Mouse (Mus musculus): ENCODE results near the gene Zzef1. TPM values are rescaled to one million over a fixed set of nuclear protein-coding genes. Genes with fewer than 3 reads are reported as not detected.

The Zzef1 gene
- polyA plus RNA-seq, 1 experiment = 6.8 TPM

DNA sequence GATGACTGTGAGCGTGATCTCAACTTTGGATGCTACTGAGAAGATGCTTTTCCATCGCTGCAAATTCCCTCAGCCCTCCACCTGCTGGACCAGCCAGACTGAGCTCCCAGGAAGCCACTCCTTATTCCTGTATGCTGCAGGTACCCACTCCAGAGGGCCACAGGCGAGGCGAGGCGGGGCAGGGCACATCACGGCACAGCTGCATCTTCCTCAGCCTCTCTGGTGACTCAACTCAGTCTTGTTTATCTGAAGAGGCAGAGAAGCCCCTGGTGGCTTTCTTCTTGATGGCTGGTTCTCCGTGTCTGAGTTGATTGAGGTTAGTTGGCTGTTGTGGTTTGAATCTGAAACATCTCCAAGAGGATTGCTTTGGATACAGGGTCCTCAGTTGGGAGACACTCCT, 152.2 kb downstream of the Zzef1 start:
- Histone ChIP-seq H3K27ac (ENCODE audit: insufficient read depth, low read length) (no peak overlapping the region), H3K9me3 (replicated peaks; ENCODE audit: control insufficient read depth, insufficient read depth, low read length, poor library complexity, severe bottlenecking) (no peaks in the 10 kb centered on the region), H3K4me1 (ENCODE audit: control insufficient read depth, insufficient read depth, low read length) (peaks cover 9% of the 10 kb centered on the region), H3K27me3 (ENCODE audit: control insufficient read depth, insufficient read depth, low read length, poor library complexity, severe bottlenecking) (no peaks in the 10 kb centered on the region), H3K36me3 (ENCODE audit: control insufficient read depth, insufficient read depth, low read length, poor library complexity, severe bottlenecking) (no peaks in the 10 kb centered on the region), H3K9ac (ENCODE audit: low read depth, poor library complexity, severe bottlenecking) (no peak overlapping the region), H3K4me3 (ENCODE audit: low read depth, low read length) (no peak overlapping the region)
- no peak for TF ChIP-seq CTCF (IDR thresholded peaks at IDR 0.05; ENCODE audit: low read depth, low read length)
- TF ChIP-seq POLR2A (IDR thresholded peaks at IDR 0.05; ENCODE audit: insufficient read depth, low read length) = no peak
- TF ChIP-seq EP300 (IDR thresholded peaks at IDR 0.05; ENCODE audit: insufficient read depth, low read depth, low read length) = no peak

DNA sequence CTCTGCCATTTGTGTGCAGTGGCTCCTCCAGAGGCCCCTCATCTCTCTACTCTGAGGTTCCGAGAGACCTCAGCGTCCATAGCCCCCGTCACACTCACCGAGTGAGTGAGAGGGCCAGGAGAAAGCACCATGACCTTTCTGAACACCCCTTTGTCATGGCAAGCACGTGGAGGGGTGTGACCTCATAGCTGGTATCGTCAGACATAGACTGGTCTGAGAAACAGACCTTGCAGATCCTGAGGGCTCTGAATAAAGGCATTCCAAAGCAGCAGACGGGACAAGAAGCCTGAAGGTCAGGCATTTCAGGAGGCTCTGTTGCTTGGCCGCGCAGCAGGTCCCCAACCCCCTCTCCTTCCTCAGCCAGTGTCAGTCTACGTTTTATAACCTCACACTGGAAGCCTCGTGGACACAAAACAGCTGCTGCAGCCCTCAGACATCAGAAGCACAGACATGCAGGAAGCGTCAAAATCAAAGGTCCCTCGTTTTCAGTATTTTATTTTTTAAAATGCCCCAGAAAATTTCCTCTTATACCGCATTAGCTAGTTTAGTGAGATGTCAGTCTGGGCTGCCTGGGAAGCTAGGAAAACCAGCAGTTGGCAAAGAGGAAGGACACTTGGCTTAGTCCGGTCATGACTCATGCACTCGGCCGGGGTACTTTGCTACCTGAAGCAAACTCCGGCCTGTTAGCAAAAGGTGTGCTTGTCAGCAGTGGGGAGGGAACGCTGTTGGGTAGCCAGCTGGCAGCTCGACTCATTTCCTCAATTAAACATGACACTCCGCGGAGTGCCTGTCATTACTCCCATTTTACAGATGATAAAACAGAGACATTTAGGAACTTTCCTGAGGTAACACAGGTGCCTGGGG, 155.3 kb downstream of the Zzef1 start:
- Histone ChIP-seq H3K9ac (ENCODE audit: low read depth, poor library complexity, severe bottlenecking) (no peak overlapping the region), H3K4me3 (ENCODE audit: low read depth, low read length) (no peak overlapping the region), H3K27ac (ENCODE audit: insufficient read depth, low read length) (no peak overlapping the region), H3K27me3 (ENCODE audit: control insufficient read depth, insufficient read depth, low read length, poor library complexity, severe bottlenecking) (no peaks in the 10 kb centered on the region), H3K9me3 (replicated peaks; ENCODE audit: control insufficient read depth, insufficient read depth, low read length, poor library complexity, severe bottlenecking) (no peaks in the 10 kb centered on the region), H3K4me1 (ENCODE audit: control insufficient read depth, insufficient read depth, low read length) (peaks cover 12% of the 10 kb centered on the region), H3K36me3 (ENCODE audit: control insufficient read depth, insufficient read depth, low read length, poor library complexity, severe bottlenecking) (no peaks in the 10 kb centered on the region)
- TF ChIP-seq CTCF (IDR thresholded peaks at IDR 0.05; ENCODE audit: low read depth, low read length) = no peak
- no peak for TF ChIP-seq POLR2A (IDR thresholded peaks at IDR 0.05; ENCODE audit: insufficient read depth, low read length)
- TF ChIP-seq EP300 (IDR thresholded peaks at IDR 0.05; ENCODE audit: insufficient read depth, low read depth, low read length) = peak; percentile 44; the same call in 1 of the 2 replicates

- H3K27ac ChIP-seq (ENCODE audit: insufficient read depth, low read length) = no peak overlapping the region
- no peaks in the 10 kb centered on the region for H3K9me3 ChIP-seq (replicated peaks; ENCODE audit: control insufficient read depth, insufficient read depth, low read length, poor library complexity, severe bottlenecking)
- H3K4me1 ChIP-seq (ENCODE audit: control insufficient read depth, insufficient read depth, low read length) = peaks cover 12% of the 10 kb centered on the region
- H3K4me3 ChIP-seq (ENCODE audit: low read depth, low read length) = no peak overlapping the region
- H3K36me3 ChIP-seq (ENCODE audit: control insufficient read depth, insufficient read depth, low read length, poor library complexity, severe bottlenecking) = no peaks in the 10 kb centered on the region
- H3K9ac ChIP-seq (ENCODE audit: low read depth, poor library complexity, severe bottlenecking) = no peak overlapping the region
- no peaks in the 10 kb centered on the region for H3K27me3 ChIP-seq (ENCODE audit: control insufficient read depth, insufficient read depth, low read length, poor library complexity, severe bottlenecking)
- TF ChIP-seq POLR2A (IDR thresholded peaks at IDR 0.05; ENCODE audit: insufficient read depth, low read length) = no peak
Measured at GRCm38 (mm10) chr11:72952226-72952625, 156.2 kb downstream of the Zzef1 start.

DNA sequence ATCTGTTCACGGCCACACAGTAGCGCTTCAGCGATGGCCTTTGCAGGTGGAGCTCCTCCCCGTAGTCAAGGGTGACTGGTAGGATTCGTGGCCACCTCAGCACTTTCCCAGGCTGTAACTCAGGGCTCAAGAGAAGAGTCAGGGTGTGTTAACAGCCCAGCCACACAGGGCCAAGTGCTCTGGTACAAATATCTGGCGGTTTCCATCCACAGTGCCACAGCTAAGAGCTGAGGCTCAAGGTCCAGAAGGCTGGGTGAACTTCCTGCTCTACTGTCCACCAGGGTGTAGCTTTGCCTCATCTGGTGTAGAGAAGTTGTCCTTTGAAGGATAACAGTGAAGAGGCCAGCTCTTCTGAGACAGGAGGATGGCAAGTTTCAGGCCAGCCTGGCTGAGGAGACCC, 156.7 kb downstream of the Zzef1 start:
- Histone ChIP-seq H3K27ac (ENCODE audit: insufficient read depth, low read length) (no peak overlapping the region), H3K36me3 (ENCODE audit: control insufficient read depth, insufficient read depth, low read length, poor library complexity, severe bottlenecking) (no peaks in the 10 kb centered on the region), H3K9ac (ENCODE audit: low read depth, poor library complexity, severe bottlenecking) (no peak overlapping the region)

GRCm38 (mm10) chr11:72953116-72953439, 157.1 kb downstream of the Zzef1 start:
- H3K27me3 ChIP-seq (ENCODE audit: control insufficient read depth, insufficient read depth, low read length, poor library complexity, severe bottlenecking) = no peaks in the 10 kb centered on the region
- peaks cover 12% of the 10 kb centered on the region for H3K4me1 ChIP-seq (ENCODE audit: control insufficient read depth, insufficient read depth, low read length)
- H3K27ac ChIP-seq (ENCODE audit: insufficient read depth, low read length) = no peak overlapping the region
- TF ChIP-seq CTCF (IDR thresholded peaks at IDR 0.05; ENCODE audit: low read depth, low read length) = no peak
- no peak for TF ChIP-seq EP300 (IDR thresholded peaks at IDR 0.05; ENCODE audit: insufficient read depth, low read depth, low read length)
- no peaks in the 10 kb centered on the region for H3K36me3 ChIP-seq (ENCODE audit: control insufficient read depth, insufficient read depth, low read length, poor library complexity, severe bottlenecking)
- H3K9me3 ChIP-seq (replicated peaks; ENCODE audit: control insufficient read depth, insufficient read depth, low read length, poor library complexity, severe bottlenecking) = no peaks in the 10 kb centered on the region
- no peak overlapping the region for H3K9ac ChIP-seq (ENCODE audit: low read depth, poor library complexity, severe bottlenecking)
- no peak overlapping the region for H3K4me3 ChIP-seq (ENCODE audit: low read depth, low read length)

More for the DNA sequence above, 156.7 kb downstream of the Zzef1 start:
- no peak for TF ChIP-seq POLR2A (IDR thresholded peaks at IDR 0.05; ENCODE audit: insufficient read depth, low read length)
- TF ChIP-seq CTCF (IDR thresholded peaks at IDR 0.05; ENCODE audit: low read depth, low read length) = no peak
- TF ChIP-seq EP300 (IDR thresholded peaks at IDR 0.05; ENCODE audit: insufficient read depth, low read depth, low read length) = no peak
- Histone ChIP-seq H3K4me3 (ENCODE audit: low read depth, low read length) (no peak overlapping the region), H3K27me3 (ENCODE audit: control insufficient read depth, insufficient read depth, low read length, poor library complexity, severe bottlenecking) (no peaks in the 10 kb centered on the region), H3K4me1 (ENCODE audit: control insufficient read depth, insufficient read depth, low read length) (peaks cover 12% of the 10 kb centered on the region), H3K9me3 (replicated peaks; ENCODE audit: control insufficient read depth, insufficient read depth, low read length, poor library complexity, severe bottlenecking) (no peaks in the 10 kb centered on the region)

DNA sequence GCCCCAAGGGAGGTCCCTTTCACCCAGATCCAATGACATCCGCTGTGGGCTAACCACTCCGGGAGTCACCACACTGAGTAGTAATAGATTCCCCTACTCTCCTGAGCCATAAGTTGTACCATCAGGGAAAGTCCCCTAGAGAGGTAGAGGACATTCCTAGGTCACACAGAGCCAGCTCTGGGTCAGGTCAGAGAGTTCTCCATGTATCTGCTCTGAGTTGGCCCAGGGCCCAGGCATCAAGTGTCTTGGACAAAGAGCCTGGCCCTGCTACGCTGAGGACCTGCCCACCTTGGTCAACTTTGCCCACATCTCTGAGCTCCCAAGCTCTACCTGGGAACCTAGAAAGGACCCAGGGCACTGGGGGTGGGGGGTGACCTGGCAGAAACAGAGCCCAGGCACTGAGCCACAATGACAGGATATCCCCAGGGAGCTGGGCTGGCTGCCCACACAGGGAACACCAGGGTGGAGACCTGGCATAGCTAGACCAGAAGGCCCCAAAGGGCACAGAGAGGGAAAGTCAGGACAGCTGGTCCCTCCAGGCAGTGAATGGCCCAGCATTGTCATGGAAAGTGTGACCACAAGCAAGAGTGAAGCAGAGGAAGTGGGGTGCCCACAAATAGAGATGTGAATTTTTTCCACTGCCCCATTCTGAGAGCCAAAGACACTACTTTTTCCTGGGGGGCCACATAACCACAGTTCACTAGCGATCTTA, 157.6 kb downstream of the Zzef1 start:
- Histone ChIP-seq H3K4me3 (ENCODE audit: low read depth, low read length) (no peak overlapping the region), H3K27ac (ENCODE audit: insufficient read depth, low read length) (no peak overlapping the region), H3K36me3 (ENCODE audit: control insufficient read depth, insufficient read depth, low read length, poor library complexity, severe bottlenecking) (no peaks in the 10 kb centered on the region), H3K9me3 (replicated peaks; ENCODE audit: control insufficient read depth, insufficient read depth, low read length, poor library complexity, severe bottlenecking) (no peaks in the 10 kb centered on the region), H3K27me3 (ENCODE audit: control insufficient read depth, insufficient read depth, low read length, poor library complexity, severe bottlenecking) (no peaks in the 10 kb centered on the region), H3K4me1 (ENCODE audit: control insufficient read depth, insufficient read depth, low read length) (peaks cover 12% of the 10 kb centered on the region), H3K9ac (ENCODE audit: low read depth, poor library complexity, severe bottlenecking) (no peak overlapping the region)
- TF ChIP-seq EP300 (IDR thresholded peaks at IDR 0.05; ENCODE audit: insufficient read depth, low read depth, low read length) = no peak
- TF ChIP-seq CTCF (IDR thresholded peaks at IDR 0.05; ENCODE audit: low read depth, low read length) = no peak
- no peak for TF ChIP-seq POLR2A (IDR thresholded peaks at IDR 0.05; ENCODE audit: insufficient read depth, low read length)
